Mouse (Mus musculus): ENCODE measurements around the gene Clec11a. TPM values are rescaled to one million over a fixed set of nuclear protein-coding genes. Genes with fewer than 3 reads are reported as not detected.

Gene Clec11a
- polyA plus RNA-seq, 1 experiment from 2014 or later = 4.2 TPM

Other genes starting within 250 kb of the Clec11a start
- not detected in 2 replicates for gene Klk1b21, start 204.6 kb downstream of the Clec11a start, polyA plus RNA-seq (2014; fragmentation: Nextera tagmentation; extraction: Ambion mirVana)
- gene Klk1b22, start 194.2 kb downstream of the Clec11a start, polyA plus RNA-seq (2014; fragmentation: Nextera tagmentation; extraction: Ambion mirVana) = not detected in 2 replicates
- gene Klk1b16, start 170.1 kb downstream of the Clec11a start, polyA plus RNA-seq (2014; fragmentation: Nextera tagmentation; extraction: Ambion mirVana) = not detected in 2 replicates
- gene Klk1b24, start 118.7 kb downstream of the Clec11a start, polyA plus RNA-seq (2014; fragmentation: Nextera tagmentation; extraction: Ambion mirVana) = not detected in 2 replicates
- gene Klk1b3, start 108.7 kb downstream of the Clec11a start, polyA plus RNA-seq (2014; fragmentation: Nextera tagmentation; extraction: Ambion mirVana) = not detected in 2 replicates
- gene Klk1b4, start 99.5 kb downstream of the Clec11a start, polyA plus RNA-seq (2014; fragmentation: Nextera tagmentation; extraction: Ambion mirVana) = not detected in 2 replicates
- gene Klk1b5, start 91.0 kb downstream of the Clec11a start, polyA plus RNA-seq (2014; fragmentation: Nextera tagmentation; extraction: Ambion mirVana) = not detected in 2 replicates
- gene Klk1, start 81.5 kb downstream of the Clec11a start, polyA plus RNA-seq (2014; fragmentation: Nextera tagmentation; extraction: Ambion mirVana) = 0.71 and 2.0 TPM in 2 replicates
- not detected in 2 replicates for gene Gm36864, start 70.7 kb downstream of the Clec11a start, polyA plus RNA-seq (2014; fragmentation: Nextera tagmentation; extraction: Ambion mirVana)
- 1.5 and 1.6 TPM in 2 replicates for gene 1700028J19Rik, start 60.2 kb downstream of the Clec11a start, polyA plus RNA-seq (2014; fragmentation: Nextera tagmentation; extraction: Ambion mirVana)
- gene 2410002F23Rik, start 60.2 kb downstream of the Clec11a start, polyA plus RNA-seq (2014; fragmentation: Nextera tagmentation; extraction: Ambion mirVana) = 123 and 143 TPM in 2 replicates
- 0.15 TPM in 1 of 2 replicates, not detected in the other for gene Acp4, start 49.5 kb downstream of the Clec11a start, polyA plus RNA-seq (2014; fragmentation: Nextera tagmentation; extraction: Ambion mirVana)
- gene Gm15517, start 45.5 kb downstream of the Clec11a start, polyA plus RNA-seq (2014; fragmentation: Nextera tagmentation; extraction: Ambion mirVana) = not detected in 2 replicates
- 4.2 and 4.5 TPM in 2 replicates for gene Shank1, start 3.4 kb upstream of the Clec11a start, polyA plus RNA-seq (2014; fragmentation: Nextera tagmentation; extraction: Ambion mirVana)
- 1.6 and 2.0 TPM in 2 replicates for gene Syt3, start 77.2 kb upstream of the Clec11a start, polyA plus RNA-seq (2014; fragmentation: Nextera tagmentation; extraction: Ambion mirVana)
- gene 1700008O03Rik, start 78.9 kb upstream of the Clec11a start, polyA plus RNA-seq (2014; fragmentation: Nextera tagmentation; extraction: Ambion mirVana) = 1.2 and 1.3 TPM in 2 replicates
- 1.2 and 2.1 TPM in 2 replicates for gene Lrrc4b, start 122.1 kb upstream of the Clec11a start, polyA plus RNA-seq (2014; fragmentation: Nextera tagmentation; extraction: Ambion mirVana)
- gene Aspdh, start 158.5 kb upstream of the Clec11a start, polyA plus RNA-seq (2014; fragmentation: Nextera tagmentation; extraction: Ambion mirVana) = 0.52 and 1.1 TPM in 2 replicates
- gene Josd2, start 161.1 kb upstream of the Clec11a start, polyA plus RNA-seq (2014; fragmentation: Nextera tagmentation; extraction: Ambion mirVana) = 76.7 and 82.1 TPM in 2 replicates
- gene Emc10, start 189.6 kb upstream of the Clec11a start, polyA plus RNA-seq (2014; fragmentation: Nextera tagmentation; extraction: Ambion mirVana) = 113 and 116 TPM in 2 replicates
- 11.6 and 17.9 TPM in 2 replicates for gene Fam71e1, start 189.7 kb upstream of the Clec11a start, polyA plus RNA-seq (2014; fragmentation: Nextera tagmentation; extraction: Ambion mirVana)
- 0.39 and 0.43 TPM in 2 replicates for gene Mybpc2, start 217.8 kb upstream of the Clec11a start, polyA plus RNA-seq (2014; fragmentation: Nextera tagmentation; extraction: Ambion mirVana)
- gene Spib, start 225.2 kb upstream of the Clec11a start, polyA plus RNA-seq (2014; fragmentation: Nextera tagmentation; extraction: Ambion mirVana) = not detected in 2 replicates
- 54.3 and 56.6 TPM in 2 replicates for gene Pold1, start 241.9 kb upstream of the Clec11a start, polyA plus RNA-seq (2014; fragmentation: Nextera tagmentation; extraction: Ambion mirVana)
- 63.2 and 66.7 TPM in 2 replicates for gene Nr1h2, start 247.0 kb upstream of the Clec11a start, polyA plus RNA-seq (2014; fragmentation: Nextera tagmentation; extraction: Ambion mirVana)